Mouse (Mus musculus): Measurements from ENCODE around the gene Ftsj1. TPM values are rescaled to one million over a fixed set of nuclear protein-coding genes. Genes with fewer than 3 reads are reported as not detected.

The Ftsj1 gene
- total RNA-seq, 2 experiments from 2014 or later = 24.2 to 25.0 TPM

- DNase-seq (ENCODE audit: low spot score in 2 of 2) = peak; percentile 36 to 58
Observed at GRCm38 (mm10) chrX:8222296-8222677, 29.9 kb downstream of the Ftsj1 start.

DNA sequence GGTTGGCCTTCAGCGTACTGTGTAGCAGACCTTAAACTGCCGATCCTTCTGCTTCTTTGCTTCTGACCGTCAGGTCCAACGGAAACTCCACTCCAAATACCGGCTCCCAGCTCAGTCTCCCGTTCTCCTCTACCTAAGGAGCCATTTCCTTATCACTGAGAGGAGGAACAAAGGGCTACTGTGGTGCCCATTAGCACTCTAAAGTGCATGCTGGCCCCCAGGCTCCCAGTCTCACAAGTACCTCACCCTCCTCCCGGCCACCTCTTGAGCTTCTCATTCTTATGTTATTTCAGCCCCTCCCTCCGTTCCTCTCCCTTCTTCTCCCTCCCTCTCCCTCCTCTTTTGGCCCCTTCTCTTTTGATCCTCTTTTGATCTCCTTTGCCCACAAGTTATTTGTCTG is 32.6 kb downstream of the Ftsj1 start:
- no peak for DNase-seq (ENCODE audit: low spot score in 2 of 2)

DNA sequence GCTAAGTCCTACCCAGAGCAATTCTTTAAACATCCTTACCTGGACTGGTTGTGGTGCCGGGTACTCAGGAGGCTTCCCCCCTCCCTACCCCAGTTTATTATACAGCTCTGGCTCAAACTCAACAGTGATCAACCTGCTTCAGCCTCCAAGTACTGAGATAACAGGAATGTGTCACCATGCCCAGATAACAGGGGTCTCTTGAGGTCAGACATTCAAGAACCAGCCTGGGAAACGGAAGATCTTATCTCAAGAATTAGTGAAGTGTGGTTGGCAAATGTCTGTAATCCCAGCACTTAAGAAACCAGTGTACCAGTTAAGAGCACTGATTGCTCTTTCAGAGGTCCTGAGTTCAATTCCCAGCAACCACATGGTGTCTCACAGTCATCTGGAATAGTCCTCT is 34.1 kb downstream of the Ftsj1 start:
- DNase-seq (ENCODE audit: low spot score in 2 of 2) = no peak

DNA sequence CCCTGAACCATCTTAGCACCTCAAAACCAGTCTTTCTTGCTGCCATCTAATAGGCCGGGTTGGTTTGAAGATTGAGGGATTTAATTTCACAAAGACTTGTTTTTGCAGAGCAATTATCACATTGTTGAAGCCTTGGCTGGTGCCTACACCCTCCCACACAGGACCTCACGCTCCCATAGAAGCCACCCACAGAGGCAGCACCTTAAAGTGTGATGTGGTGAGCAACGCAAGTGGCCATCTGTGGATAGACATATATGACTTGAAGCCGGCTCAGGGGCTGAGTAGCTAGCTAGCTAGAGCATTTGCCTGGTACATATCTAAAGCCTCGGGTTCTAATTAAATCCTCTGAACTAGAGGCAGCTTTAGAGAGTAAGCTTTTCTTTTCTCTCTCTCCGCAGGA is 34.8 kb downstream of the Ftsj1 start:
- DNase-seq (ENCODE audit: low spot score in 2 of 2) = peak; percentile 43 to 53

- DNase-seq (ENCODE audit: low spot score in 2 of 2) = no peak
Observed at GRCm38 (mm10) chrX:8211490-8212207, 40.6 kb downstream of the Ftsj1 start.

- DNase-seq (ENCODE audit: low spot score in 2 of 2) = no peak
Observed at GRCm38 (mm10) chrX:8209720-8210119, 42.5 kb downstream of the Ftsj1 start.

DNA sequence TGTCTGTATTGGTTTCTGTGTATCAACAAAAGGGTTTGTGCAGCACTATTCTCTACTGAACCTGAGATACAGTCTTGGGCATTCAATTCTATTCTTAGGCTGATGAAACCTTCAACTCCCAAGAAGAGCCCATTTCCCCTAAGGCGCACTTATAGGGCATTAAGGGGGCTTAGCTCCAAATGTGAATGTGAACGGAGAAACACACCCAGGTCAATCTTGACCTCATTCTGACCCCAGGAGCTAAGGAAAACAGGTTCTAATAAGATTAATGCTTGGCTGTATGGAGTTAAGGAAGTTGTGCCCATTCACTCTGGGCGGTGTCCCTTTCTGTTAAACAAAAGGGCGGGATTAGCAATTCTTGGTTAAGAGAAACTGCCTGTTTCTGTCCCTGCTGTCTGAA is 45.0 kb downstream of the Ftsj1 start:
- DNase-seq (ENCODE audit: low spot score in 2 of 2) = no peak

- DNase-seq (ENCODE audit: low spot score in 2 of 2) = no peak
Observed at GRCm38 (mm10) chrX:8206694-8207197, 45.5 kb downstream of the Ftsj1 start.

DNA sequence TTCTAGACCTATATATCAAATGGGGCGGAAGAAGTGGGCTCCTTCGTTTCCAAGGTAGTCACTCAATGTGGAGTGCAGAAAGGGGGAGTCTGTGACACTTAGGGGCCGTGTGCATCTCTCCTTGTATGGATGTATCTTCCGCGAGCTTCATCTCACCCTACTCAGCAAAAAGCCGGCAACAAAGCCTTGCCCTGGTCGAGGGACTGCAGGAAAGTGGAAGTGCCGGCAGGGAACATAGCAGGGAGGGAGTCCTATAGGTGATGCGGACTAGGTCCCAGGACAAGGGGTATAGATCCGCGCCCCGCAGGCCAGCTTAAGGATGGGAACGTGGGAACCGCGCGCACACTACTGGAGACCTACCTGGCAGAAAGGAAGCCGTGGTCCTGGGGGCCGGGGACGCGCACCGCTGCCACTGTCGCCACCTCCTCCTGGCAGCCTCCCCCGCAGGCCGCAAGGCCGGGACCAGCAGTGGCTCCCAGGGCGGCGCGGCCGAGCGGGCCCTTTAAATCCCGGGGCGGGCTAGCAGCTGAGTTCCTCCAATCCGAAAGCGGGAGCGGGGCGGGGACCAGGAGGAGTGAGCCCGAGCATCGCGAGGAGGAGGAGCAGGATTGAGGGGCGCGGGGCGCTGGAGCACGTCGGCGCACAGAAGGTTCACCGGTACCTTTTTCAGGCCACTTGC is 46.1 kb downstream of the Ftsj1 start, which contains the start of gene Porcn:
Porcn (minus strand) TSS at position 511 of the 679 bp plus-strand sequence.
- DNase-seq (ENCODE audit: low spot score in 2 of 2) = peak; percentile 75 to 84

DNA sequence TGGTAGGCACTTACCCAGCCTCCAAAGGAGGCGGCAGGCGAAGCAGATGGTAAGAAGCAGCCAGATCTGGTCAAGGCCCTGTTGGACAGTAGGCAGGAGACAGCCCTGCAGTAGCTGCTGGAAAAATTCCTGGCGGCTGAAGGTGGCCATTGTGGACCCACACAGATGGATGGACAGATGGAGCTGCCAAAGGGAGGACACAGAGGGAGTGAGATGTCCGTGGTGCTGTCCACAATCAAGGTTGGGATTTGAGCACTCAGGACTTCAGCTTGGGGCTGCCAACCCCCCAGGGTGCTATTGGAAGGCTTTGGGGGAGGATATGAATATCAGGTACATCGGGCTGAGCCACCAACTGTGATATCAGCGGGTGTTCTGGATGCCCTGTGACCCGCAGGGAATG is 46.7 kb downstream of the Ftsj1 start:
- peak; percentile 12 to 53 for DNase-seq (ENCODE audit: low spot score in 2 of 2)

DNA sequence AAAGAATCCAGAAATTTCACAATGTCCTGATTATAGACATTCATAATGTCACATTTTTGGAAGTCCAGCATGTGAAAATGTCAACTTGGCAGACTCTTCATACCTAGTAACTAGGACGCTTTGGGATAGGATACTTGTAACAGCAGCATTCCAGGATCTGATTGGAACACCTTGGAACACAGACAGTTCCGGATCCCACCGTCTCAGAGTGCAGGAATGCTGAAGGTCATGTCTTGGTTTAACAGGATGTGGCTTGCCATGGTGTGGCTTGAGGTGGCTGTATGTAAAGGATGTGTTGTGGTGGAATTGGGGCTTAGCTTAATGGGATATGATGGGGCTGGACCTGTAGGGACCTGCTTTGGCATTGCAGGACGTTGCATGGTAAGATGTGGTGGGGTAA is 47.1 kb downstream of the Ftsj1 start:
- no peak for DNase-seq (ENCODE audit: low spot score in 2 of 2)

DNA sequence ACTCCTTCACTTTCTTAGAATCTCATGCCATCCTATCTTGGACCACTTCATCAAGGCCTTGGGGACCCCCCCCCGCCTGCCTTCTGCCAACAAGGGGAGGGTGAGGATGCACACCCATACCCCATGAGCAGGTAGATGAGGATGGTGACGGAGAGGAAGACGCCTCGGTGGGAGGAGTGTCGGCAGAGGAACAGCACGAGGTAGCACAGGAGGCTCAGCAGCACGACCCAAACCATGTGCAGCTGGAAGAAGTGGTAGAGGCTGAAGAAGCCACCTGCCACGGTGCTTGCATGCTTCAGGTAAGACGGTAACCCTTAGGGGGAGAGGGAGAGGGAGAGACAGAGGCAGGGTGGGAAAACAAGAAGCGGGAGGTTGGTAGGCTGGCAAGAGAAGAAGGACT is 48.1 kb downstream of the Ftsj1 start:
- no peak for DNase-seq (ENCODE audit: low spot score in 2 of 2)

- no peak for DNase-seq (ENCODE audit: low spot score in 2 of 2)
Observed at GRCm38 (mm10) chrX:8203105-8203504, 49.1 kb downstream of the Ftsj1 start.

- DNase-seq (ENCODE audit: low spot score in 2 of 2) = peak; percentile 22 to 37
Observed at GRCm38 (mm10) chrX:8193419-8193723, 58.8 kb downstream of the Ftsj1 start, which contains the start of gene Ebp. Ebp (minus strand) TSS chrX:8193512.

GRCm38 (mm10) chrX:8192640-8193418 is 59.4 kb downstream of the Ftsj1 start:
- DNase-seq (ENCODE audit: low spot score in 2 of 2) = peak; percentile 67 to 77

- peak in 1 of 2 experiments; percentile 12 for DNase-seq (ENCODE audit: low spot score in 2 of 2)
Observed at GRCm38 (mm10) chrX:8192126-8192639, 60.0 kb downstream of the Ftsj1 start.

Other genes starting within 250 kb of the Ftsj1 start
- under 1 TPM in 1 of 2 experiments, not detected in 1; 0.79 TPM for gene Glod5, start 233.9 kb downstream of the Ftsj1 start, total RNA-seq (2021)
- 10 to 100 TPM; 21.1 to 30.2 TPM for gene Suv39h1, start 177.6 kb downstream of the Ftsj1 start, total RNA-seq (2021)
- gene Was, start 161.9 kb downstream of the Ftsj1 start, total RNA-seq (2021) = 1 to 10 TPM; 1.3 to 1.5 TPM
- gene Wdr13, start 119.5 kb downstream of the Ftsj1 start, total RNA-seq (2021) = 100 to 1,000 TPM; 190 TPM
- 100 to 1,000 TPM in 1 of 2 experiments, 10 to 100 TPM in 1; 87.6 to 133 TPM for gene Rbm3, start 106.5 kb downstream of the Ftsj1 start, total RNA-seq (2021)
- 10 to 100 TPM; 16.8 to 18.0 TPM for gene Tbc1d25, start 76.2 kb downstream of the Ftsj1 start, total RNA-seq (2021)
- gene Ebp, start 58.9 kb downstream of the Ftsj1 start, total RNA-seq (2021) = 10 to 100 TPM; 32.9 to 36.9 TPM
- gene Porcn, start 45.9 kb downstream of the Ftsj1 start, total RNA-seq (2021) = 10 to 100 TPM; 67.6 to 77.9 TPM
- gene Slc38a5, start 18.7 kb upstream of the Ftsj1 start, total RNA-seq (2021) = 1 to 10 TPM; 1.8 to 4.3 TPM
- gene Ssxb10, start 75.0 kb upstream of the Ftsj1 start, total RNA-seq (2021) = not detected
- gene Ssxb9, start 114.6 kb upstream of the Ftsj1 start, total RNA-seq (2021) = not detected
- not detected for gene Ssxb1, start 160.9 kb upstream of the Ftsj1 start, total RNA-seq (2021)
- not detected for gene Ssxb2, start 209.3 kb upstream of the Ftsj1 start, total RNA-seq (2021)

Data from left cerebral cortex, adult 18-20 months (tissue).